Mouse (Mus musculus) induced T-regulatory cell, adult 2 months (primary cell): ENCODE results near the gene Gm37240.
A peak's percentile ranks its signal among the peaks of the same experiment; 100 is the strongest.

Source experiments
- DNase-seq: peaks from one replicate; pipeline ENCODE4 v3.0.0-alpha.2; 2012; ENCODE audit warnings: low read depth

Gene Gm37240

GRCm38 (mm10) chr3:85493796-85494195 lies 393.5 kb downstream of the Gm37240 start:
- DNase-seq = no peak

GRCm38 (mm10) chr3:85490204-85490603 lies 397.1 kb downstream of the Gm37240 start:
- no peak for DNase-seq

GRCm38 (mm10) chr3:85487379-85487778 lies 399.9 kb downstream of the Gm37240 start:
- no peak for DNase-seq

- no peak for DNase-seq
These were observed 401.7 kb downstream of the Gm37240 start for GRCm38 (mm10) chr3:85485536-85486190.

- no peak for DNase-seq
These were observed 404.7 kb downstream of the Gm37240 start for GRCm38 (mm10) chr3:85482636-85483035.

GRCm38 (mm10) chr3:85480638-85481037 lies 406.7 kb downstream of the Gm37240 start:
- DNase-seq = peak; percentile 3

- DNase-seq = no peak
These were observed 408.6 kb downstream of the Gm37240 start for GRCm38 (mm10) chr3:85478731-85479130.

- DNase-seq = no peak
These were observed 417.6 kb downstream of the Gm37240 start for GRCm38 (mm10) chr3:85469711-85470110.

- no peak for DNase-seq
These were observed 418.3 kb downstream of the Gm37240 start for GRCm38 (mm10) chr3:85468995-85469394.

- DNase-seq = no peak
These were observed 421.9 kb downstream of the Gm37240 start for GRCm38 (mm10) chr3:85465283-85466025.

- no peak for DNase-seq
These were observed 427.3 kb downstream of the Gm37240 start for GRCm38 (mm10) chr3:85460021-85460420.

- no peak for DNase-seq
These were observed 430.3 kb downstream of the Gm37240 start for GRCm38 (mm10) chr3:85456983-85457382.

- DNase-seq = no peak
These were observed 431.9 kb downstream of the Gm37240 start for GRCm38 (mm10) chr3:85455453-85455852.

GRCm38 (mm10) chr3:85454001-85454400 lies 433.3 kb downstream of the Gm37240 start:
- DNase-seq = no peak

GRCm38 (mm10) chr3:85449461-85449860 lies 437.9 kb downstream of the Gm37240 start:
- no peak for DNase-seq

- no peak for DNase-seq
These were observed 444.5 kb downstream of the Gm37240 start for GRCm38 (mm10) chr3:85442781-85443180.

- DNase-seq = no peak
These were observed 445.1 kb downstream of the Gm37240 start for GRCm38 (mm10) chr3:85442261-85442660.

GRCm38 (mm10) chr3:85435406-85435805 lies 451.9 kb downstream of the Gm37240 start:
- DNase-seq = no peak

- no peak for DNase-seq
These were observed 456.1 kb downstream of the Gm37240 start for GRCm38 (mm10) chr3:85431208-85431607.

GRCm38 (mm10) chr3:85423376-85423997 lies 463.8 kb downstream of the Gm37240 start:
- no peak for DNase-seq

- no peak for DNase-seq
These were observed 465.9 kb downstream of the Gm37240 start for GRCm38 (mm10) chr3:85421403-85421802.

GRCm38 (mm10) chr3:85417663-85418062 lies 469.7 kb downstream of the Gm37240 start:
- no peak for DNase-seq

GRCm38 (mm10) chr3:85398841-85399240 lies 488.5 kb downstream of the Gm37240 start:
- no peak for DNase-seq
